Mouse (Mus musculus) E14TG2a.4 (cell line): Measurements from ENCODE around the gene Tax1bp3.

ENCODE experiments used
- H3K27me3 ChIP-seq: 2 replicates; pipeline ENCODE4 v1.6.1; 2014; ENCODE audit warnings: low read length, control low read depth; ENCODE audit not compliant: insufficient read depth
- H3K36me3 ChIP-seq: 2 replicates; pipeline ENCODE4 v1.6.1; 2014; ENCODE audit warnings: low read length, control low read depth; ENCODE audit not compliant: insufficient read depth
- H3K4me1 ChIP-seq: replicated peaks from 2 replicates; pipeline ENCODE4 v1.6.1; 2014; ENCODE audit warnings: low read depth, low read length, control low read depth
- H3K4me3 ChIP-seq: replicated peaks from 2 replicates; pipeline ENCODE4 v1.5.1; 2014; ENCODE audit warnings: mild to moderate bottlenecking, low read length
- H3K9me3 ChIP-seq: 2 replicates; pipeline ENCODE4 v1.6.1; 2014; ENCODE audit warnings: low read length, control low read depth
- CTCF ChIP-seq: conservative IDR thresholded peaks from 2 replicates; pipeline ENCODE4 v1.5.1; 2014; ENCODE audit warnings: low read length
- NANOG ChIP-seq: IDR thresholded peaks from 2 replicates; pipeline ENCODE4 v1.6.1; 2014; ENCODE audit warnings: borderline replicate concordance, low read length, mixed read lengths
- POU5F1 ChIP-seq: IDR thresholded peaks from 2 replicates; pipeline ENCODE4 v1.6.1; 2014; ENCODE audit warnings: low read length, borderline replicate concordance

Gene Tax1bp3

DNA sequence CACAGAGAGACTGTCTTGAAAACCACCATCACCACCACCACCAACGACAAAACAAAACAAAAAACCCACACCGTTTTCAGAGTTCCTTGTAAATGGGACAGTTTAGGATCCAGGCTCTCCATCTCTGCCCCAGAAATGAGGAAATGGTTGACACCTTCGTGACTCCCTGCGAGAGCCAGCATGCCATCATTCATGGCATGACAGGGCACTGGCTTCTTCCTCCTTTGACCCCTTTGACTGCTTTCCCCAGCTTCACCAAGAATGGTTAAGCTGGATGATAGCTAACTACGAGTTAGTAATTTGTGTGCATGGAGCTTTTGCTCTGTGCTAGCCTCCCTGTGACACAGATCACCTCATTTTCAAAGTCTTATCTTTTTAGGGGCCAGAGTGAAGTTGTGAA is 14.6 kb upstream of the Tax1bp3 start:
- H3K4me3 ChIP-seq = no peak overlapping the region
- H3K27me3 ChIP-seq = peaks cover 48% of the 10 kb centered on the region
- TF ChIP-seq CTCF = no peak
- TF ChIP-seq NANOG = no peak
- TF ChIP-seq POU5F1 = no peak
- no peaks in the 10 kb centered on the region for H3K9me3 ChIP-seq
- no peaks in the 10 kb centered on the region for H3K36me3 ChIP-seq
- peaks cover 29% of the 10 kb centered on the region for H3K4me1 ChIP-seq

GRCm38 (mm10) chr11:73168071-73168470 is 8.8 kb upstream of the Tax1bp3 start:
- H3K4me3 ChIP-seq = peak overlapping the region; percentile 68
- H3K4me1 ChIP-seq = peaks cover 55% of the 10 kb centered on the region
- no peak for TF ChIP-seq NANOG
- no peak for TF ChIP-seq POU5F1
- H3K36me3 ChIP-seq = peaks cover 33% of the 10 kb centered on the region
- no peaks in the 10 kb centered on the region for H3K9me3 ChIP-seq
- no peaks in the 10 kb centered on the region; the same call in 1 of the 2 replicates for H3K27me3 ChIP-seq

- Histone ChIP-seq H3K4me3 (peak overlapping the region; percentile 68), H3K27me3 (no peaks in the 10 kb centered on the region; the same call in 1 of the 2 replicates), H3K36me3 (peaks cover 38% of the 10 kb centered on the region), H3K9me3 (no peaks in the 10 kb centered on the region), H3K4me1 (peaks cover 60% of the 10 kb centered on the region)
- TF ChIP-seq CTCF (no peak), NANOG (no peak), POU5F1 (no peak)
Measured at GRCm38 (mm10) chr11:73168576-73168975, 8.3 kb upstream of the Tax1bp3 start.

DNA sequence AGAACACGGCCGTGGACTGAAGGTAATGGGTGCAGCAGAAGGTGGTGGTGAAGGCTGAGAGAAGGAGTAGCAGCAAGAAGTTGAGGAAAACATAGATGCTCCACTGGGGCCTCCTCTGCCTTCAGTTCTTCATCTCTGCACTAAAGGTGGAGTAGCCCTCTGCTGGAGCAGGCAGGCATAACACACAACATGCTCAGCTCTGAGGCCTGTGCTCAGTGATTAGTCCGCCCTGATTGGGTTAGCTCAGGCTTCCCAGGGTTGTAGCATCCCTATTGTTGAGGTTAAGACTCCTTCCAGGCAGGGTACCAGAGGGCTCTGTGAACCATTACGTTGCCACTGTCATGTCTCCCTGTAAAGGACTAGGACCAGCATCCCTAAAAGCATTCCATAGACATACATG is 7.7 kb upstream of the Tax1bp3 start:
- TF ChIP-seq NANOG (no peak), CTCF (peak; percentile 67), POU5F1 (no peak)
- H3K9me3 ChIP-seq = no peaks in the 10 kb centered on the region
- peaks cover 65% of the 10 kb centered on the region for H3K4me1 ChIP-seq
- H3K36me3 ChIP-seq = peaks cover 45% of the 10 kb centered on the region
- no peaks in the 10 kb centered on the region; the same call in 1 of the 2 replicates for H3K27me3 ChIP-seq
- H3K4me3 ChIP-seq = no peak overlapping the region

DNA sequence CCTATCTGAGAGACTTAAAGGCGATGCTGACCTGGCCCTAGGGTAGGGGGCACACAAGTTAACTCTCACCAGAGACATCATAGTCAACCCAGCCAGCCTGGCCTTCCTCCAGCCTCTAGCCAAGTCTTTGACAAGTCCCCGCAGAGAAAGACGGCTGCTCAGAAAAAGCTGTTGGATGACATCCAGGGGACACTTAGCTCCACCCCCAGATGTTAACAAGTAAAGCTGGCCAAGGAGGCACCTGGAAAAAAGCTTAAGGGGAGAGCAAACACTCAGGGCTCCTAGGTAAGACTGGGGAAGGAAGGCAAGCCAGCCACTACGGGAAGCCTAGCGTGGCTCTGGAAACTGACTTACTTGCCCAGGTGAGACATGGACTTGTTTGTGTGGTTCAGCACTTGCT is 4.7 kb upstream of the Tax1bp3 start:
- Histone ChIP-seq H3K4me1 (peaks cover 72% of the 10 kb centered on the region), H3K9me3 (no peaks in the 10 kb centered on the region), H3K4me3 (no peak overlapping the region), H3K27me3 (no peaks in the 10 kb centered on the region), H3K36me3 (peaks cover 62% of the 10 kb centered on the region)
- TF ChIP-seq CTCF (no peak), POU5F1 (no peak), NANOG (no peak)

DNA sequence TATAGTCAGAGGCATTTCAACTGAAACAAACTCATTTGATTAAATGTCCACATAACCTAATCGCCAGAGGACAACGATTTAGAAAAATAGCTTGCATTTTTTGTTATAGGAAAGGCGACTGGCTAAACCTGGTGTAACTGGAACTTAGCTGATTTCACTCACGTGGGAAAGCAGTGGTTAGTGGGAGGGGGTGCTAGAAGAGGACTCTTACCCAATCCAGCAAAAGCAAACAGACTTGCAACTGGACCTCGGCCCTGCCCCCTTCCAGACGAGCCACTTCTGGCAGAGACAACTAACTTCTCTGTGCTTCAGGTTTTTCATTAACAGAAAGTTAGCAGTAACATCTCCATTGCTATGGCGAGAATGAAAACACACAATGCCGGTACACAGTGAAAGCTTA is 1.3 kb upstream of the Tax1bp3 start:
- Histone ChIP-seq H3K27me3 (0 out of 2 replicates have a peak, but pooled peaks cover 3% of the 10 kb centered on the region), H3K36me3 (peaks cover 53% of the 10 kb centered on the region), H3K4me3 (peak overlapping the region; percentile 99), H3K4me1 (peaks cover 62% of the 10 kb centered on the region), H3K9me3 (no peaks in the 10 kb centered on the region)
- TF ChIP-seq POU5F1 = no peak
- no peak for TF ChIP-seq CTCF
- TF ChIP-seq NANOG = no peak

DNA sequence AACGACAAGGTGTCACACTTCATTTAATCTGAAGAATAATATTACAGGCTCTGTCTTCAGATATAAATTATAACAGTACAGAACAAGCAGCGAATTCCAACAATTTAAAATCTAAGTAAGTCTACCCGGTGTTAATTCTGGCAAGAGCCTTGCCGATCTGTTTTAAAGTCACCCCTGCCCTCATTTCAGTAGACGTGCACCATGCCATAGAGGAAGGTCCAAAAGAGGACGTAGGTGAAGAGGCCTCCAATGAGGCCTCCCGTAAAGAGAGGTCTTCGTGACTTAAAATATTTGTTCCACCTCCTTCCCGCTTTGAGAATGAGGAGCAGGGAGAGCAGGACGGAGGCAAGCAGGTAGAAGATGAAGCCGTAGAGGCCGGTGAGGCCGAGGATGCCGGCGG is 697 bp upstream of the Tax1bp3 start:
- H3K4me1 ChIP-seq = peaks cover 59% of the 10 kb centered on the region
- peaks cover 47% of the 10 kb centered on the region for H3K36me3 ChIP-seq
- peak overlapping the region; percentile 99 for H3K4me3 ChIP-seq
- no peaks in the 10 kb centered on the region for H3K9me3 ChIP-seq
- H3K27me3 ChIP-seq = 0 out of 2 replicates have a peak, but pooled peaks cover 3% of the 10 kb centered on the region
- TF ChIP-seq NANOG (no peak), POU5F1 (no peak), CTCF (no peak)

- H3K27me3 ChIP-seq = 0 out of 2 replicates have a peak, but pooled peaks cover 3% of the 10 kb centered on the region
Measured at GRCm38 (mm10) chr11:73177509-73177875, 609 bp downstream of the Tax1bp3 start.

GRCm38 (mm10) chr11:73177895-73178294 is 1.0 kb downstream of the Tax1bp3 start:
- Histone ChIP-seq H3K9me3 (no peaks in the 10 kb centered on the region), H3K36me3 (peaks cover 35% of the 10 kb centered on the region), H3K27me3 (0 out of 2 replicates have a peak, but pooled peaks cover 3% of the 10 kb centered on the region), H3K4me3 (peak overlapping the region; percentile 99), H3K4me1 (peaks cover 42% of the 10 kb centered on the region)
- no peak for TF ChIP-seq CTCF
- no peak for TF ChIP-seq POU5F1
- no peak for TF ChIP-seq NANOG

More at GRCm38 (mm10) chr11:73177509-73177875, 609 bp downstream of the Tax1bp3 start:
- peaks cover 39% of the 10 kb centered on the region for H3K36me3 ChIP-seq
- peak overlapping the region; percentile 99 for H3K4me3 ChIP-seq
- no peaks in the 10 kb centered on the region for H3K9me3 ChIP-seq
- peaks cover 46% of the 10 kb centered on the region for H3K4me1 ChIP-seq
- no peak for TF ChIP-seq NANOG
